Mouse (Mus musculus): ENCODE measurements around the gene Tmbim6.
"Not testable (repeated sequence)": the region's sequence is repeated elsewhere in the genome, so short reads cannot be mapped to it uniquely, and the experiment has no call there.

The Tmbim6 gene

GRCm38 (mm10) chr15:99416957-99417356 lies 24.3 kb downstream of the Tmbim6 start:
- no peak for DNase-seq (ENCODE audit: extremely low spot score, low read depth, low spot score)

GRCm38 (mm10) chr15:99417692-99418271 lies 25.1 kb downstream of the Tmbim6 start:
- no peak for DNase-seq (ENCODE audit: extremely low spot score, low read depth, low spot score)

- no peak for DNase-seq (ENCODE audit: extremely low spot score, low read depth, low spot score)
Observed at GRCm38 (mm10) chr15:99420101-99420500, 27.4 kb downstream of the Tmbim6 start.

GRCm38 (mm10) chr15:99420521-99421014 lies 27.9 kb downstream of the Tmbim6 start:
- DNase-seq (ENCODE audit: extremely low spot score, low read depth, low spot score), result peak; percentile 64

GRCm38 (mm10) chr15:99421152-99421551 lies 28.5 kb downstream of the Tmbim6 start:
- DNase-seq (ENCODE audit: extremely low spot score, low read depth, low spot score), result peak; percentile 30

GRCm38 (mm10) chr15:99421676-99422075 lies 29.0 kb downstream of the Tmbim6 start:
- no peak for DNase-seq (ENCODE audit: extremely low spot score, low read depth, low spot score)

- no peak for DNase-seq (ENCODE audit: extremely low spot score, low read depth, low spot score)
Observed at GRCm38 (mm10) chr15:99422551-99422950, 29.9 kb downstream of the Tmbim6 start.

- no peak for DNase-seq (ENCODE audit: extremely low spot score, low read depth, low spot score)
Observed at GRCm38 (mm10) chr15:99423131-99423530, 30.4 kb downstream of the Tmbim6 start.

GRCm38 (mm10) chr15:99423884-99424283 lies 31.2 kb downstream of the Tmbim6 start:
- DNase-seq (ENCODE audit: extremely low spot score, low read depth, low spot score), result no peak

GRCm38 (mm10) chr15:99430394-99430793 lies 37.7 kb downstream of the Tmbim6 start:
- no peak for DNase-seq (ENCODE audit: extremely low spot score, low read depth, low spot score)

GRCm38 (mm10) chr15:99431063-99431462 lies 38.4 kb downstream of the Tmbim6 start:
- no peak for DNase-seq (ENCODE audit: extremely low spot score, low read depth, low spot score)

GRCm38 (mm10) chr15:99431504-99431903 lies 38.8 kb downstream of the Tmbim6 start:
- no peak for DNase-seq (ENCODE audit: extremely low spot score, low read depth, low spot score)

GRCm38 (mm10) chr15:99431967-99432366 lies 39.3 kb downstream of the Tmbim6 start:
- DNase-seq (ENCODE audit: extremely low spot score, low read depth, low spot score), result no peak

- no peak for DNase-seq (ENCODE audit: extremely low spot score, low read depth, low spot score)
Observed at GRCm38 (mm10) chr15:99433081-99433718, 40.5 kb downstream of the Tmbim6 start.

- DNase-seq (ENCODE audit: extremely low spot score, low read depth, low spot score), result no peak
Observed at GRCm38 (mm10) chr15:99433913-99434312, 41.2 kb downstream of the Tmbim6 start.

GRCm38 (mm10) chr15:99438966-99439698 lies 46.5 kb downstream of the Tmbim6 start:
- DNase-seq (ENCODE audit: extremely low spot score, low read depth, low spot score), result no peak

GRCm38 (mm10) chr15:99440112-99440815 lies 47.6 kb downstream of the Tmbim6 start:
- no peak for DNase-seq (ENCODE audit: extremely low spot score, low read depth, low spot score)

GRCm38 (mm10) chr15:99440816-99441457 lies 48.3 kb downstream of the Tmbim6 start:
- no peak for DNase-seq (ENCODE audit: extremely low spot score, low read depth, low spot score)

- no peak for DNase-seq (ENCODE audit: extremely low spot score, low read depth, low spot score)
Observed at GRCm38 (mm10) chr15:99442358-99442757, 49.7 kb downstream of the Tmbim6 start.

- DNase-seq (ENCODE audit: extremely low spot score, low read depth, low spot score), result no peak
Observed at GRCm38 (mm10) chr15:99445567-99445966, 52.9 kb downstream of the Tmbim6 start.

- DNase-seq (ENCODE audit: extremely low spot score, low read depth, low spot score), result not testable (repeated sequence)
Observed at GRCm38 (mm10) chr15:99446136-99446535, 53.5 kb downstream of the Tmbim6 start.
